Mouse (Mus musculus) cortical plate, adult 2 months (tissue): Measurements from ENCODE around the gene Atp5d.
A peak's percentile ranks its signal among the peaks of the same experiment; 100 is the strongest.

Source experiments
- CTCF ChIP-seq: fragments of 200-500 bp; IDR thresholded peaks from 2 replicates; pipeline ENCODE4 v1.5.1; 2011; ENCODE audit warnings: mild to moderate bottlenecking, control low read depth, low read length; ENCODE audit not compliant: insufficient read depth; ENCODE audit errors: extremely low read depth
- POLR2A ChIP-seq: fragments of 200-500 bp; IDR thresholded peaks from 2 replicates; pipeline ENCODE4 v1.6.1; 2011; ENCODE audit warnings: mild to moderate bottlenecking, low read length, control low read depth; ENCODE audit not compliant: insufficient read depth; ENCODE audit errors: extremely low read depth

- TF ChIP-seq POLR2A = peak; percentile 60
- TF ChIP-seq CTCF = peak; percentile 46
Observed at GRCm38 (mm10) chr10:80141243-80141642, 2.8 kb downstream of the Atp5d start.
